Mouse (Mus musculus): ENCODE measurements around the gene Dpt.
"Not testable (repeated sequence)": the region's sequence is repeated elsewhere in the genome, so short reads cannot be mapped to it uniquely, and the experiment has no call there.

GRCm38 (mm10) chr1:164855700-164856099, 59.3 kb downstream of the Dpt start:
- TF ChIP-seq CTCF (IDR thresholded peaks at IDR 0.05; ENCODE audit: extremely low read depth, insufficient read depth, insufficient read length, insufficient replicate concordance); POLR2A (IDR thresholded peaks at IDR 0.05; ENCODE audit: low read depth, low read length): not testable (repeated sequence)
